Mouse (Mus musculus): ENCODE data around the gene Slc35e3. TPM values are rescaled to one million over a fixed set of nuclear protein-coding genes. Genes with fewer than 3 reads are reported as not detected.

Gene Slc35e3
- polyA plus RNA-seq, 1 experiment from 2014 or later, result 22.2 TPM

- H3K9ac ChIP-seq (ENCODE audit: low read length), result no peak overlapping the region
- peaks cover 31% of the 10 kb centered on the region for H3K36me3 ChIP-seq (ENCODE audit: control insufficient read depth, insufficient read depth, low read length)
- WGBS, result 98% methylated on average over 5 of the region's 5 CpGs
- H3K4me1 ChIP-seq (replicated peaks; ENCODE audit: control insufficient read depth, insufficient read depth, low read length), result no peaks in the 10 kb centered on the region
- DNase-seq (ENCODE audit: low spot score) (no peak), ATAC-seq (replicated peaks; ENCODE audit: low FRiP score) (no peak)
- no peak overlapping the region for H3K27ac ChIP-seq (ENCODE audit: low read depth, low read length)
- no peaks in the 10 kb centered on the region for H3K27me3 ChIP-seq (ENCODE audit: control insufficient read depth, insufficient read depth, low read length)
- no peaks in the 10 kb centered on the region for H3K9me3 ChIP-seq (ENCODE audit: control insufficient read depth, low read length)
- H3K4me2 ChIP-seq (ENCODE audit: low read depth, low read length, severe bottlenecking), result no peak overlapping the region
- H3K4me3 ChIP-seq (ENCODE audit: low read depth, low read length), result no peak overlapping the region
These were observed 53.2 kb downstream of the Slc35e3 start for GRCm38 (mm10) chr10:117692953-117693352.

GRCm38 (mm10) chr10:117692173-117692572 is 54.0 kb downstream of the Slc35e3 start:
- H3K27me3 ChIP-seq (ENCODE audit: control insufficient read depth, insufficient read depth, low read length), result no peaks in the 10 kb centered on the region
- no peaks in the 10 kb centered on the region for H3K9me3 ChIP-seq (ENCODE audit: control insufficient read depth, low read length)
- H3K4me1 ChIP-seq (replicated peaks; ENCODE audit: control insufficient read depth, insufficient read depth, low read length), result no peaks in the 10 kb centered on the region
- H3K4me3 ChIP-seq (ENCODE audit: low read depth, low read length), result no peak overlapping the region
- DNase-seq (ENCODE audit: low spot score) (no peak), ATAC-seq (replicated peaks; ENCODE audit: low FRiP score) (no peak)
- H3K36me3 ChIP-seq (ENCODE audit: control insufficient read depth, insufficient read depth, low read length), result peaks cover 31% of the 10 kb centered on the region
- H3K9ac ChIP-seq (ENCODE audit: low read length), result no peak overlapping the region
- H3K4me2 ChIP-seq (ENCODE audit: low read depth, low read length, severe bottlenecking), result no peak overlapping the region
- H3K27ac ChIP-seq (ENCODE audit: low read depth, low read length), result no peak overlapping the region

GRCm38 (mm10) chr10:117691389-117691968 is 54.7 kb downstream of the Slc35e3 start:
- H3K27me3 ChIP-seq (ENCODE audit: control insufficient read depth, insufficient read depth, low read length), result no peaks in the 10 kb centered on the region
- peaks cover 28% of the 10 kb centered on the region for H3K36me3 ChIP-seq (ENCODE audit: control insufficient read depth, insufficient read depth, low read length)
- ATAC-seq (replicated peaks; ENCODE audit: low FRiP score) (no peak), DNase-seq (ENCODE audit: low spot score) (no peak)
- no peak overlapping the region for H3K9ac ChIP-seq (ENCODE audit: low read length)
- H3K27ac ChIP-seq (ENCODE audit: low read depth, low read length), result no peak overlapping the region
- H3K4me3 ChIP-seq (ENCODE audit: low read depth, low read length), result no peak overlapping the region
- WGBS, result 97% methylated on average over 10 of the region's 10 CpGs
- H3K4me1 ChIP-seq (replicated peaks; ENCODE audit: control insufficient read depth, insufficient read depth, low read length), result no peaks in the 10 kb centered on the region
- H3K9me3 ChIP-seq (ENCODE audit: control insufficient read depth, low read length), result no peaks in the 10 kb centered on the region
- no peak overlapping the region for H3K4me2 ChIP-seq (ENCODE audit: low read depth, low read length, severe bottlenecking)

GRCm38 (mm10) chr10:117690770-117691296 is 55.3 kb downstream of the Slc35e3 start:
- Histone ChIP-seq H3K27ac (ENCODE audit: low read depth, low read length) (no peak overlapping the region), H3K4me1 (replicated peaks; ENCODE audit: control insufficient read depth, insufficient read depth, low read length) (no peaks in the 10 kb centered on the region)
- WGBS, result 93% methylated on average over 3 of the region's 3 CpGs

GRCm38 (mm10) chr10:117690101-117690352 is 56.1 kb downstream of the Slc35e3 start:
- H3K4me3 ChIP-seq (ENCODE audit: low read depth, low read length), result no peak overlapping the region
- H3K36me3 ChIP-seq (ENCODE audit: control insufficient read depth, insufficient read depth, low read length), result peaks cover 22% of the 10 kb centered on the region
- H3K27me3 ChIP-seq (ENCODE audit: control insufficient read depth, insufficient read depth, low read length), result no peaks in the 10 kb centered on the region
- no peaks in the 10 kb centered on the region for H3K4me1 ChIP-seq (replicated peaks; ENCODE audit: control insufficient read depth, insufficient read depth, low read length)
- no peak overlapping the region for H3K27ac ChIP-seq (ENCODE audit: low read depth, low read length)
- WGBS, result 87% methylated on average over 2 of the region's 2 CpGs
- no peak overlapping the region for H3K9ac ChIP-seq (ENCODE audit: low read length)
- ATAC-seq (replicated peaks; ENCODE audit: low FRiP score) (no peak), DNase-seq (ENCODE audit: low spot score) (no peak)
- H3K4me2 ChIP-seq (ENCODE audit: low read depth, low read length, severe bottlenecking), result no peak overlapping the region
- no peaks in the 10 kb centered on the region for H3K9me3 ChIP-seq (ENCODE audit: control insufficient read depth, low read length)

More at GRCm38 (mm10) chr10:117690770-117691296, 55.3 kb downstream of the Slc35e3 start:
- Histone ChIP-seq H3K9me3 (ENCODE audit: control insufficient read depth, low read length) (no peaks in the 10 kb centered on the region), H3K9ac (ENCODE audit: low read length) (no peak overlapping the region), H3K4me2 (ENCODE audit: low read depth, low read length, severe bottlenecking) (no peak overlapping the region), H3K4me3 (ENCODE audit: low read depth, low read length) (no peak overlapping the region), H3K36me3 (ENCODE audit: control insufficient read depth, insufficient read depth, low read length) (peaks cover 28% of the 10 kb centered on the region), H3K27me3 (ENCODE audit: control insufficient read depth, insufficient read depth, low read length) (no peaks in the 10 kb centered on the region)
- ATAC-seq (replicated peaks; ENCODE audit: low FRiP score) (no peak), DNase-seq (ENCODE audit: low spot score) (no peak)

- DNase-seq (ENCODE audit: low spot score) (no peak), ATAC-seq (replicated peaks; ENCODE audit: low FRiP score) (no peak)
- Histone ChIP-seq H3K4me3 (ENCODE audit: low read depth, low read length) (no peak overlapping the region), H3K9ac (ENCODE audit: low read length) (no peak overlapping the region), H3K36me3 (ENCODE audit: control insufficient read depth, insufficient read depth, low read length) (peaks cover 17% of the 10 kb centered on the region), H3K4me1 (replicated peaks; ENCODE audit: control insufficient read depth, insufficient read depth, low read length) (no peaks in the 10 kb centered on the region), H3K9me3 (ENCODE audit: control insufficient read depth, low read length) (no peaks in the 10 kb centered on the region), H3K27me3 (ENCODE audit: control insufficient read depth, insufficient read depth, low read length) (no peaks in the 10 kb centered on the region), H3K27ac (ENCODE audit: low read depth, low read length) (no peak overlapping the region), H3K4me2 (ENCODE audit: low read depth, low read length, severe bottlenecking) (no peak overlapping the region)
- WGBS, result 96% methylated on average over 11 of the region's 11 CpGs
These were observed 56.7 kb downstream of the Slc35e3 start for GRCm38 (mm10) chr10:117689297-117690100.

GRCm38 (mm10) chr10:117688204-117689151 is 57.7 kb downstream of the Slc35e3 start:
- peak; percentile 60; the same call in 1 of the 2 replicates for ATAC-seq (replicated peaks; ENCODE audit: low FRiP score)
- H3K4me2 ChIP-seq (ENCODE audit: low read depth, low read length, severe bottlenecking), result no peak overlapping the region
- 89% methylated on average over 13 of the region's 13 CpGs for WGBS

GRCm38 (mm10) chr10:117687577-117687976 is 58.6 kb downstream of the Slc35e3 start:
- 88% methylated on average over 7 of the region's 7 CpGs for WGBS

More at GRCm38 (mm10) chr10:117688204-117689151, 57.7 kb downstream of the Slc35e3 start:
- no peak for DNase-seq (ENCODE audit: low spot score)
- H3K4me1 ChIP-seq (replicated peaks; ENCODE audit: control insufficient read depth, insufficient read depth, low read length), result no peaks in the 10 kb centered on the region
- H3K9ac ChIP-seq (ENCODE audit: low read length), result no peak overlapping the region
- no peaks in the 10 kb centered on the region for H3K27me3 ChIP-seq (ENCODE audit: control insufficient read depth, insufficient read depth, low read length)
- no peak overlapping the region for H3K27ac ChIP-seq (ENCODE audit: low read depth, low read length)
- no peaks in the 10 kb centered on the region for H3K9me3 ChIP-seq (ENCODE audit: control insufficient read depth, low read length)
- H3K36me3 ChIP-seq (ENCODE audit: control insufficient read depth, insufficient read depth, low read length), result peaks cover 16% of the 10 kb centered on the region; the same call in 1 of the 2 replicates
- H3K4me3 ChIP-seq (ENCODE audit: low read depth, low read length), result no peak overlapping the region

More at GRCm38 (mm10) chr10:117687577-117687976, 58.6 kb downstream of the Slc35e3 start:
- H3K4me3 ChIP-seq (ENCODE audit: low read depth, low read length), result no peak overlapping the region
- no peaks in the 10 kb centered on the region for H3K9me3 ChIP-seq (ENCODE audit: control insufficient read depth, low read length)
- H3K27me3 ChIP-seq (ENCODE audit: control insufficient read depth, insufficient read depth, low read length), result no peaks in the 10 kb centered on the region
- ATAC-seq (replicated peaks; ENCODE audit: low FRiP score) (no peak), DNase-seq (ENCODE audit: low spot score) (no peak)
- H3K4me1 ChIP-seq (replicated peaks; ENCODE audit: control insufficient read depth, insufficient read depth, low read length), result no peaks in the 10 kb centered on the region
- H3K4me2 ChIP-seq (ENCODE audit: low read depth, low read length, severe bottlenecking), result no peak overlapping the region
- no peak overlapping the region for H3K9ac ChIP-seq (ENCODE audit: low read length)
- H3K36me3 ChIP-seq (ENCODE audit: control insufficient read depth, insufficient read depth, low read length), result peaks cover 11% of the 10 kb centered on the region; the same call in 1 of the 2 replicates
- H3K27ac ChIP-seq (ENCODE audit: low read depth, low read length), result no peak overlapping the region

All from forebrain, embryonic 11.5 days (tissue).